Mouse (Mus musculus): ENCODE measurements around the gene Il15. TPM values are rescaled to one million over a fixed set of nuclear protein-coding genes. Genes with fewer than 3 reads are reported as not detected.
A peak's percentile ranks its signal among the peaks of the same experiment; 100 is the strongest.

Il15 gene
- total and polyA plus RNA-seq, 3 experiments, result not detected

GRCm38 (mm10) chr8:82372846-82373245, 30.2 kb downstream of the Il15 start:
- Histone ChIP-seq H3K36me3 (ENCODE audit: control insufficient read depth in 1 of 2, insufficient read depth in 2 of 2, low read length in 2 of 2) (peaks cover 0 to 5% of the 10 kb centered on the region in 2 experiments; a peak in 2 of 4 replicates), H3K9me3 (replicated peaks; ENCODE audit: insufficient read depth, low read length) (no peaks in the 10 kb centered on the region), H3K79me2 (ENCODE audit: control insufficient read depth, insufficient read depth, low read length, poor library complexity) (no peaks in the 10 kb centered on the region), H3K27me3 (ENCODE audit: control insufficient read depth in 1 of 2, insufficient read depth in 2 of 2, low read length in 2 of 2) (no peaks in the 10 kb centered on the region), H3K27ac (ENCODE audit: control insufficient read depth, low read depth, low read length) (no peak overlapping the region), H3K4me3 (ENCODE audit: control insufficient read depth in 1 of 2, insufficient read depth in 1 of 2, low read depth in 2 of 2, low read length in 2 of 2) (no peak overlapping the region), H3K9ac (ENCODE audit: control insufficient read depth, low read depth, low read length, poor library complexity, severe bottlenecking) (no peak overlapping the region), H3K4me1 (ENCODE audit: control insufficient read depth in 1 of 2, insufficient read depth in 2 of 2, low read length in 2 of 2) (no peaks in the 10 kb centered on the region)
- DNase-seq (ENCODE audit: low read depth, low spot score), result no peak
- TF ChIP-seq RCOR1 (IDR thresholded peaks at IDR 0.05; ENCODE audit: low read depth, low read length), result no peak
- no peak for TF ChIP-seq KAT2A (conservative IDR thresholded peaks at IDR 0.05; ENCODE audit: low read depth, low read length)
- TF ChIP-seq TBP (IDR thresholded peaks at IDR 0.05; ENCODE audit: low read depth, low read length), result no peak
- TF ChIP-seq ZKSCAN1 (IDR thresholded peaks at IDR 0.05; ENCODE audit: low read depth, low read length), result no peak
- no peak for TF ChIP-seq CTCF (IDR thresholded peaks at IDR 0.05 in 2 of 3, conservative IDR thresholded peaks at IDR 0.05 in 1 of 3; ENCODE audit: control insufficient read depth in 1 of 3, insufficient read depth in 1 of 3, low read depth in 2 of 3, low read length in 3 of 3, poor library complexity in 1 of 3, severe bottlenecking in 1 of 3)
- TF ChIP-seq SIN3A (IDR thresholded peaks at IDR 0.05; ENCODE audit: low read length), result no peak
- no peak for TF ChIP-seq JUND (IDR thresholded peaks at IDR 0.05; ENCODE audit: low read depth, low read length)

GRCm38 (mm10) chr8:82370657-82371056, 32.4 kb downstream of the Il15 start:
- H3K4me1 ChIP-seq (ENCODE audit: control insufficient read depth in 1 of 2, insufficient read depth in 2 of 2, low read length in 2 of 2), result no peaks in the 10 kb centered on the region
- TF ChIP-seq CHD1 (IDR thresholded peaks at IDR 0.05; ENCODE audit: low read depth, low read length), result no peak
- TF ChIP-seq POLR2AphosphoS2 (IDR thresholded peaks at IDR 0.05; ENCODE audit: low read length), result no peak
- DNase-seq (ENCODE audit: low read depth, low spot score), result no peak
- H3K4me3 ChIP-seq (ENCODE audit: control insufficient read depth in 1 of 2, insufficient read depth in 1 of 2, low read depth in 2 of 2, low read length in 2 of 2), result no peak overlapping the region
- no peak overlapping the region for H3K9ac ChIP-seq (ENCODE audit: control insufficient read depth, low read depth, low read length, poor library complexity, severe bottlenecking)
- H3K79me2 ChIP-seq (ENCODE audit: control insufficient read depth, insufficient read depth, low read length, poor library complexity), result no peaks in the 10 kb centered on the region
- H3K9me3 ChIP-seq (replicated peaks; ENCODE audit: insufficient read depth, low read length), result no peaks in the 10 kb centered on the region
- H3K27me3 ChIP-seq (ENCODE audit: control insufficient read depth in 1 of 2, insufficient read depth in 2 of 2, low read length in 2 of 2), result no peaks in the 10 kb centered on the region
- H3K27ac ChIP-seq (ENCODE audit: control insufficient read depth, low read depth, low read length), result no peak overlapping the region
- peaks cover 0 to 5% of the 10 kb centered on the region in 2 experiments; a peak in 2 of 4 replicates for H3K36me3 ChIP-seq (ENCODE audit: control insufficient read depth in 1 of 2, insufficient read depth in 2 of 2, low read length in 2 of 2)

GRCm38 (mm10) chr8:82361061-82361460, 42.0 kb downstream of the Il15 start:
- H3K27ac ChIP-seq (ENCODE audit: control insufficient read depth, low read depth, low read length), result no peak overlapping the region
- no peak for TF ChIP-seq USF1 (IDR thresholded peaks at IDR 0.05; ENCODE audit: low read depth, low read length)
- no peak for TF ChIP-seq POLR2AphosphoS5 (IDR thresholded peaks at IDR 0.05; ENCODE audit: borderline replicate concordance, low read depth, low read length)
- no peak for TF ChIP-seq NRF1 (IDR thresholded peaks at IDR 0.05; ENCODE audit: insufficient read depth, low read depth, low read length, poor library complexity, severe bottlenecking)
- TF ChIP-seq TCF12 (IDR thresholded peaks at IDR 0.05; ENCODE audit: low read depth, low read length), result no peak
- no peak for TF ChIP-seq ZC3H11A (IDR thresholded peaks at IDR 0.05; ENCODE audit: low read depth, low read length)
- no peak for TF ChIP-seq JUND (IDR thresholded peaks at IDR 0.05; ENCODE audit: low read depth, low read length)
- TF ChIP-seq TBP (IDR thresholded peaks at IDR 0.05; ENCODE audit: low read depth, low read length), result no peak
- no peak for TF ChIP-seq BHLHE40 (IDR thresholded peaks at IDR 0.05; ENCODE audit: borderline replicate concordance, low read depth, low read length)
- TF ChIP-seq NELFE (IDR thresholded peaks at IDR 0.05; ENCODE audit: low read depth, low read length), result no peak
- TF ChIP-seq RCOR1 (IDR thresholded peaks at IDR 0.05; ENCODE audit: low read depth, low read length), result no peak
- no peak for TF ChIP-seq MEF2A (IDR thresholded peaks at IDR 0.05; ENCODE audit: extremely low read depth, insufficient replicate concordance, low read depth, low read length, poor library complexity, severe bottlenecking)
- no peak for TF ChIP-seq GATA1 (IDR thresholded peaks at IDR 0.05; ENCODE audit: low read depth, low read length)
- H3K9me3 ChIP-seq (replicated peaks; ENCODE audit: insufficient read depth, low read length), result no peaks in the 10 kb centered on the region
- H3K9ac ChIP-seq (ENCODE audit: control insufficient read depth, low read depth, low read length, poor library complexity, severe bottlenecking), result no peak overlapping the region
- H3K36me3 ChIP-seq (ENCODE audit: control insufficient read depth in 1 of 2, insufficient read depth in 2 of 2, low read length in 2 of 2), result no peaks in the 10 kb centered on the region
- H3K27me3 ChIP-seq (ENCODE audit: control insufficient read depth in 1 of 2, insufficient read depth in 2 of 2, low read length in 2 of 2), result no peaks in the 10 kb centered on the region
- H3K79me2 ChIP-seq (ENCODE audit: control insufficient read depth, insufficient read depth, low read length, poor library complexity), result no peaks in the 10 kb centered on the region
- peak; percentile 5 for DNase-seq (ENCODE audit: low read depth, low spot score)
- H3K4me1 ChIP-seq (ENCODE audit: control insufficient read depth in 1 of 2, insufficient read depth in 2 of 2, low read length in 2 of 2), result no peaks in the 10 kb centered on the region; a peak in 2 of 4 replicates
- H3K4me3 ChIP-seq (ENCODE audit: control insufficient read depth in 1 of 2, insufficient read depth in 1 of 2, low read depth in 2 of 2, low read length in 2 of 2), result no peak overlapping the region
